Mouse (Mus musculus): ENCODE measurements around the gene Nrde2.
A peak's percentile ranks its signal among the peaks of the same experiment; 100 is the strongest.

The Nrde2 gene

DNA sequence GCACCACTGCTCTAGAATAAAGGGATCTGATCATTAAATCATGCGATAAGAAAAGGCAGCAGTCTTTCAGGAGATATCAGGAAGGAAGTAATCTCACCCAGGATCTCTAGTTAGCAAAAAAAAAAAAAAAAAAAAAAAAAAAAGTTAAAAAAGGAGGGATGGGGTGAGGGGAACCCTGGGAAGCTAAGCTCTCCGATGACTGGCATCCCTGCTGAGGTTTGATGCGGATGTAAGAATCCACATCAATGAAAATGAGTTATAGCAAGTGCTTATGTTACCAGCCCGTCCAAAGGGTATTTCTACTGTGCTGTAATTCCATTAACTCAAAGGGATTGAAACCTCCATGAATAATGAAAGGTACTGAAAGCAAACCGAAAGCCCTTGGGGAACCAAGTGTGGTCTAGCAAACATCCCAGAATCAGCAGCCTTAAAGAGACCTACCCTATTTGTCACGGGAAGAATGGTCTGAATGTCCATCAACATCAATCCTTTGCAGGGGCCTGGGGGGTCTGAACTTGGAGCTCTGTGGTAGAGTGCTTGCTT is 19.5 kb upstream of the Nrde2 start:
- no peak for DNase-seq

- no peak for DNase-seq
Observed at GRCm38 (mm10) chr12:100176469-100177056, 17.1 kb upstream of the Nrde2 start.

GRCm38 (mm10) chr12:100172481-100172880 is 13.0 kb upstream of the Nrde2 start:
- no peak for DNase-seq

DNA sequence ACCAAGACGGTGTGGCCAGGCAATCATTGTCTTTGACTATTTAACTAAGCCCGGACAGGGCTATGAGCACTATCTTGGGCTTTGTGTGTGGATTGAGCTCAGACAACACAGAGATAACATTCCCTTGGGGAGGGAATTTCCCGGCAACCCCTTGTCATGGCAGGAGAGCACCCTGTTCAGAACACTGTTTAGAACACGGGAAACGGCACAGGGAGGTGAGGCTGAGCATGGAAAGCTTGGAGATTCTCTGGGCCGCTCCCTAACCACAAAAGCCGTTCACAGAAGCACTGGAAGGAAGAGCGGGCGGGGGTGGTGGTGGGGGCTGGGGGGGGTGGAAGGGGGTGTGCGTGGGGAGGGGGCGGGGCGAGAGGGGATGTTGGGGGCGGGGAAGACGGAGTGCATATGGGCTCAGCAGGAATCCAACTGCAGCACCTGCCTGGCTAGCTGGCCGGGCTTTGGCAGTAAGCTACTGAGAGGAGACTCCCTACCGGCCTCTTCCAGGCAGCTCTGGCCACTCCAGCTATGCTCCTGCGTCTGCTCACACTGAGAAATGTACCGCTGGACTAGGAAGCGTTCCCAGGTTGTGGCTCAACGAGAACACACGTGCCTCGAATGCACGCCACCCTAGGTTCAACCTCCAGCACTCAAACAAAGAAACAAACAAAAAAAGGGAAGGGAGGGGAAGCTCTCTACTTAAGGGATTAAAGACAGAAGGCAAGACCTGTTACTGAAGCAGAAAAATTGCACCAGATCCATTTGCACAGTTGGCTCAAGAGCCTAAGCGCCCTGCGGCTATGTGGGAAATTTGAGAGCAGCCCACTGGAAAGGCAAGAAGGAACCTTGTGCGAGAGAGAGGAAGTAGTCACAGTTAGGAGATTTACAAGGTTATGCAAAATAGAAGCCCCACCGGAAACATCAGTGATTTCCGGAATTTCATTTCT is 8.7 kb upstream of the Nrde2 start:
- DNase-seq, result peak; percentile 74 to 77

DNA sequence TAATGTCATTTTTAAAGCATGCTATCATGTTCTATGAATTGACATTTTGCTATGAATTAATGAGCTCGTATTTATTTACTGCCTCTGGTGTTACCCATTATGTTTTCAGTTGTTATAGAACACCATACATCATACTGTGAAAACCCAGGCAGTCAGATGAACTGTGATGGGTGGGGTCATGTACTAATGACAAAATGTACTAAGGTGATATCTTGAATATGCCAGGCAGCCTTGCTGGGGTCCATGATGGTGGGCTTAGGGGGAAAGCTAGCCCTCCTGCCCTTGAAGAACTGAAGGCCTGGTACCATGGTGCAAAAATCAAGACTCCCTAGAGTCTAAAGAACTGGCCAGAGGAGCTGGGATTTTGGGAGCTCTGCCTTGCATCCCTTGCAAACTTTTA is 8.0 kb upstream of the Nrde2 start:
- no peak for DNase-seq

DNA sequence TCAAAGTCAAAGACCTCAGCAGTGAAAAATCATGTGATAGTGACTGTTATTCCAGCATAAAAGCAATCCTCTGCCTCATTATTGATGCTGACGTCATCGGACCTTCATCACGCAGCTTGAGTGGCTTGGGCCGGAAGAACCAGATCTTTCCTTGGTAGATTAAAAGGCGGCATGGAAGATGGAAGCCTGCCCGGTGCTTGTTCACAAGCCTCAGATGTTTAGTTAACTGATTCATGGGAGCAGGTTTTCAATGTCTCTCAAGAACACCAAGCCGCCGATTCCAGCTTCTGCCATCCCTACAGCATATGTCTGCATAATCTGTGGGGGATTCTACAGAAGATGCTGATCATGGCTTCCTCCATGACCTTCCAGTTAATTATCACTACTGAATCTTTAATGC is 7.5 kb upstream of the Nrde2 start:
- peak in 1 of 2 experiments; percentile 19 for DNase-seq

DNA sequence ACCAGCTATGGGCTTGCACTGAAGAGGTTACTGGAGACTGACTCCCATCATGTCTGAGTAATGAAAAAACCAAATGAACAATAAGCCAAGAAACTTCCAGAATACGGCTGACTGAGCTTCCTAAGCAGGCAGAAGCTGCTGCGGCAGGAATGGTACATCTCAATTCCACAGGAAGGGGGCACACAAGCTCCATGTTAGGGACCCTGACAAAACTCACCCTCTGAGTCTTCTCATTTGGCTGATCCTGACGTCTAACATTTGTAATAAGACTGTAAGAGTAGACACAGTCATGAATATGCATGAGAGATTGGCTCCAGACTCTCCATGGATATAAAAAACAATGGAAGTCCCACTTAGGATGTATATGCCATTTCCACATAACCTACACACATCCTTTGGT is 6.7 kb upstream of the Nrde2 start:
- peak; percentile 58 to 68 for DNase-seq

DNA sequence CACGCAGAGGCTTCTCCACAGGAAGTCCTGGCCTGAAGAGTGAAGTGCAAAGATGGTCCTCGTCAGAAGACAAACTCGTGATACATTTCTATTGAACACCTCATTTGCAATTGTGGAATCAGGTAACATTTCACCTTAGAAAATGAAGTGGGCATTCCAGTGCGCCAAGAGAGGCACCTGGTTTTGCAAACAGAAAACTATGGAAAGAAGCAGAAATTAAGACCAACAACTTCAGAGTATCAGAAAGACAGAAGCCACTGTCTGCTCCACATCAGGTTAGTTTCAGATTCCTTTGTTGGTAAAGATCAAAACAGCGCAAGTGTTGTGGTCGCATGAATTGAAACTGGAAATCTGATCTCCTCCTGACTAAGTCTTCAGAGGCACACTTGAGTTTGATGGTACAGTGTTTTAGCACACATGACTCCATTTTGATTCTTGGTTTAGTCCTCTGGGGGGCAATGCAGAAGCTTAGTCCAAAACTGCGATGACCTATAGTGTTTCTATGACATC is 5.6 kb upstream of the Nrde2 start:
- no peak for DNase-seq

GRCm38 (mm10) chr12:100152466-100152865 is 7.0 kb downstream of the Nrde2 start:
- DNase-seq, result no peak

- no peak for DNase-seq
Observed at GRCm38 (mm10) chr12:100144269-100144668, 15.2 kb downstream of the Nrde2 start.

DNA sequence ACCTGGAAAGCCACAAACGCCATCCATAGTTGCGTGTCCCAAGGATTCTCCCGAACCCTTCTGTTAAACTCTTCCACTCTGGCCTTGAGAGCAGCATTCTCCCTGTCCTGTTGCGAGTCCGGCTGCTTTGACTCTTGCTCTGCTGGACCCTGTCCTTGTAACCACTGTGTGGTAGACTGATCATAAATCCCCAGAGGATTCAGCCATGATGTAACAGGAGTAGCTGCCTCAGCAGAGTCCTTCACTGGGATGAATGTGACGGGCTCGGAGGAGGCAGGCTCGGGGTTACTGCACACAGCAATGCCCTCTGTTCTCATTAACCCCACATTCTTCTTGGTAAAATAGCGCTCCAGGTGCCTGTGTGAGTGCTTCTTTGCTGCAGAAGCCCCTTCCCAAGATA is 15.7 kb downstream of the Nrde2 start:
- DNase-seq, result no peak

DNA sequence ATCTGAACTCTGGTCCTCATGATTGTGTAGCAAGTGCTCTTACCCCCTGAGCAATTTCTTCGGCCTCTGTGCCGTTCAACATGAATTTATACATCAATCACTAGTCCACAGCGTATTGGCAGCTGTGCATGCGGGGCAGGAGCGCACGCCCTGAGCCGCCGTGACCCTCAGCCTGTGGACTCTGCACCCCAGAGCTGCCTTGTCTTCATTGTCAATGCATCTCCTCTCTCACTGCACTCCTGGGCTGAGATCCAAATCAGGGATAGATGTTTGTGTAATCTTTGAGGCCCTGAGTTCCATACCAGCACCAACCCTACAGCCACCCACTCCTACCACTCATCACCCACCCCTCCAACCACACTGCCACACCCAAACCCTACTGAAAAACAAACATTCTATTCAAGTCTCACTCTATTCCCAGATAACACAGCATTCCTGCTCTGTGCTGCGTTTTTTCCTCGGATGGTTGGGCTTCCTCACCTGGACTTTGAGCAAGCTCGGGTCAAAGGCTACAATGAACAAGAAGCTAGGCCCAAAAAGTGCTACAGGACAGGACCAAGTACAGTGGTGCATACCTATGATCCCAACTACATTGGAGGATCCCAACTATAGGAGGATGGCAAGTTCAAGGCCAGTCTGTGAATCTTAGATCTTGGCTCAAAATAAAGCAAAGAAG is 16.5 kb downstream of the Nrde2 start:
- DNase-seq, result no peak

GRCm38 (mm10) chr12:100135117-100135516 is 24.3 kb downstream of the Nrde2 start:
- DNase-seq, result no peak

DNA sequence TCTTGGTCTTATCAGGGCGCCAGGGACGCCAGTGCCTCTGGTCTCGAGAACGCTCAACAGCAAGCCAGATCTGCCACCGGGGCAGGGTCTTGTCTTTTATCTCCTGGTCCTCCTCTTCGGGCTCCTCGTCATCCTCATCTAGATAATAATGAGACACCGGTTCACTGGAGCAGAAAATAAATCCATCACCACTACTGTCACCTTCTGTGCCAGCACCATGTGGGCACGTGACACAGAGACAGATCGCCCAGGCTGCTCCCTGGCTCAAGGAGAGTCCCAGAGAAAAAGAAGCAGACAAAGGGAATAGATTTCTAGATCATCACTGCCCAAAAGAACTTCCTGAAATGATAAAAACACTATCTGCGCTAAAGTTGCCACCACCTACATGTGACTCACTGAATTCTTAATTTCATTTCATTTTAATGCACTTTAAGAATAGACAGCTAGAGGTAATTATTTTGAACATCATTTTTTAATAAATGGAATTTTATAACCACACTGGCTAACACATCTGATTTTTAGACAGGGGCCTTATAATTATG is 25.0 kb downstream of the Nrde2 start:
- DNase-seq, result peak in 1 of 2 experiments; percentile 36

DNA sequence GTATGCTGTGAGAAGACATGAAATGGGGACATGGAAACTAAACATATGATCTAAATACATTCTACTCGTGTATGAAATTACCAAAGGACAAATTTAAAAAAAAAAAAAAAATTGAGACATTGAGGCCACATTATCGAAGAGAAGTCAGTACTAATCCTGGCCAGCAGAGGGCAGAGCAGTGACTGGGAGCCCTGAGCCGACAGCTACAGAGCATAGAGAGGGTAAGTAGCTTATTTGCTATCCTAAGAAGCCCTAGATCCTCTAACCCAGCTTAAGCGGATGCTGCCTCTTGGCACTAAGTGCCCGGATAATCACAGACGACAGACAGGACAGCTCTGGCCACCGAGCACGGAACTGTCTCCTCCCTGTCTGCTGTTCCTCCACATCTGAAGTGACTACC is 27.8 kb downstream of the Nrde2 start:
- DNase-seq, result peak; percentile 77 to 80

DNA sequence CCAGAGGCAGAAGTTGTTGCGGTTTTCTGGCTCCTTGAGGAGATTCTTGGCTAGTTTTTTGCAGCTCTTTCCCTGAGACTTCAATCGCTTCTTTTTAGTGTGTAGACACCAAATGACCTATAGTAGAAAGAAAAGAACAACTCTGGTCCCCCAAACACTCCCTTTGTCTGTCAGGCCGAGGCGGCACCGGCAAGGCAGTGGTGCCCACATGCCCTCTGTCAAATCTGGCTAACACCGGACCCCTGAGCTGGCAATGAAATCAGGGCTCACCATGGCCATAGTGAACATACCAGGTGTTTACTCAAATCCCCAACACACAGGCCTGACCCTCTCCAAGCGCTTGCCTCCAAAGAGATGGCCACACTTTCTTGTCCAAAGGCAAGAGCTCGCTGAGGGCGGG is 28.3 kb downstream of the Nrde2 start:
- no peak for DNase-seq

GRCm38 (mm10) chr12:100128961-100129360 is 30.5 kb downstream of the Nrde2 start:
- DNase-seq, result no peak

DNA sequence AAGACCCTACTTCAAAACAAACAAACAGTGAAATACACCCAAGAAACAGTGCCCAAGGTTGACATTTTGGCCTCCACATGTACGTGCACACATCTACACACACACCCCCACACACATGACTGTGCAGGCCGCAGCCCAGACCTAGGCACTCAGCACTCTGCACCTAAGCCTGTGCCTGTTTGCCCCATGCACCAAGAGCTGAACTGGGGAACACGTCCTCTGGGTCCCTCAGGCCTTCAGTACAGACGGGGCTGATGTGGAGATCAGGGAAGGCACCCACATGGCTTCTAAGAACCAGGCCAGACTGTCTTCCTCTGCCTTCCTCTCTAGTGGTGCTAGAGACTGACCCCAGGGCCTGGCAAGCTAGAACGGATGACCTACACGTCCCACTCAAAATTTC is 30.9 kb downstream of the Nrde2 start:
- DNase-seq, result no peak

- no peak for DNase-seq
Observed at GRCm38 (mm10) chr12:100127866-100128480, 31.5 kb downstream of the Nrde2 start.

- no peak for DNase-seq
Observed at GRCm38 (mm10) chr12:100126968-100127865, 32.2 kb downstream of the Nrde2 start.

Measured in cerebellum, postnatal 36 days (tissue).